Mouse (Mus musculus): ENCODE results near the gene Skap2. TPM values are rescaled to one million over a fixed set of nuclear protein-coding genes. Genes with fewer than 3 reads are reported as not detected.

Gene Skap2
- 1 to 10 TPM; 1.9 to 4.0 TPM for total RNA-seq (2021)
- long read RNA-seq, experiment 1, transcript Skap2-205 (13 exons, 3,382 nt), result major isoform, 7 of 7 reads
- long read RNA-seq, experiment 1, partial matches to known transcripts, result 0 of 7 reads
- long read RNA-seq, experiment 1, other reads (novel, unspliced or antisense), result 0 of 7 reads
- long read RNA-seq, experiment 2, partial matches to known transcripts, result 1 of 4 reads
- long read RNA-seq, experiment 2, other reads (novel, unspliced or antisense), result 0 of 4 reads

DNA sequence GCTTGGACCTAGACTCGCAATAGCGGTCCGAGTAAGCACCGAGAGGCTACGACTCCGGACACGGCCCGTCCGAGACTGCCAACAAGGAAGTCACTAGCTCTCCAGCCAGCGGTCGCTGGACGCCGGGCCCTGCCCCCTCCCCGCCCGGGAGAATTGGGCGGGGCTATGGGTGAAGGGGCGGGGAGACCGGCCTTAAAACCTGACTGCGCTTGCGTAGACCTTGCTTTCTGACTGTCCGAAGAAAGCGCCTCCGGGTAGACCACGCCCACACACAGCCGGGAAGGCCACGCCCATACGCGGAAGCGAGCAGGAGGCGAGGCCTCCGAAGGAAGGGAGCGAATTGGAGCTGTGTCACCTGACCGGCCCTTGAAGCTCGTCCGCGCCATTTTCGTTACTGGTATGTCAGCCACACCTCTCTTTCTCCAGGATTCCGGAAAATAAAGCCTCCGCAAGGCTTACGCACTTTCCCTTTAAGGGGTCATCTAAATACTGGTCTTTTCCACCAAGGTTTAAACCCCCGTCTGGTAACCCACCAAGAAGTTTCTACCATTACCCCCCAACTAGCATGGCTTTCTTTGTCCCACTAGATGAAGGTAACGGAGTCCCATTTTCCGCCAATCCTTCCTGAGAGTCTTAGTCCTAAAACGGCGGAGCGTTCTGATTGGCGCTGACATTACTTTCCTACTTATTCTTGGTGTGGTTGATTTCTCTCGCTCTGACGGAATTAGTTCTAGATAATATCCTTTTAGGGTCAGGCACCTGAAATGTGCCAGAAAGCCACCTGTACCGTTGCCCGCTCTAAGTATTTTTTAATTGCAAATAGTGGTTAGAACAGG, at the start of gene Skap2:
Skap2 (minus strand) TSS at position 141 of the 836 bp plus-strand sequence.
- peak within 1 kb of the TSS; percentile 87 for H3K4me3 ChIP-seq
- peak; percentile 98 for DNase-seq
- H3K27ac ChIP-seq, result peak within 1 kb of the TSS; percentile 84
- no peak for TF ChIP-seq CTCF (IDR thresholded peaks at IDR 0.05)
- intact Hi-C loops (cut with DNase I), result loop anchor here (5.0 kb wide), 3 partner anchors 50 to 180 kb away; partner anchors contain the start of genes Hoxa1 and Hoxa4

GRCm38 (mm10) chr6:52058899-52059448, 46.6 kb upstream of the Skap2 start:
- intact Hi-C loops (cut with DNase I), result no loop called here
- H3K4me3 ChIP-seq, result no peak overlapping the region
- H3K27ac ChIP-seq, result no peak overlapping the region
- TF ChIP-seq CTCF (IDR thresholded peaks at IDR 0.05), result no peak
- no peak for DNase-seq

- DNase-seq, result no peak
- Histone ChIP-seq H3K4me3 (no peak overlapping the region), H3K27ac (no peak overlapping the region)
- intact Hi-C loops (cut with DNase I), result no loop called here
- no peak for TF ChIP-seq CTCF (IDR thresholded peaks at IDR 0.05)
Observed at GRCm38 (mm10) chr6:52058120-52058519, 45.8 kb upstream of the Skap2 start.

GRCm38 (mm10) chr6:52053567-52054561, 41.5 kb upstream of the Skap2 start:
- no peak for DNase-seq
- intact Hi-C loops (cut with DNase I), result no loop called here
- no peak for TF ChIP-seq CTCF (IDR thresholded peaks at IDR 0.05)
- Histone ChIP-seq H3K27ac (no peak overlapping the region), H3K4me3 (no peak overlapping the region)

DNA sequence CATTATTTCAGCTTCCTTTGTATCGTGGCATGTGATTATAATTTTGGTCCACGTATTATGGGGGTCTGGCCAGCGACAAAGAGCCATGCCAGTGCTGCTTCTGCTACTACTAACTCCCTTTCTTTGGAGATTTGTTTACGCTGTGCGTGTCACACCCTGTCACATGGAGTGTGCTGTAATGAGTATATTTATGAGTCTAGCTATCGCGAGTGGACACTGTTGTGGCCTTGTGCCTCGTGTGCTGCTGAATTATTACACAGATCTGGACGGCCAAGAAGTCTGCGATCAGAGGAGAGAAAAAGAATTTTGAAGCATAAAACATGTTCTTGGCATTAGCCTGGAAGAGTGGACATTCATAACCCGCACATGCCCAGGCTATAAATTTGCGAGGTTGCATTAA, 37.7 kb upstream of the Skap2 start:
- no peak overlapping the region for H3K27ac ChIP-seq
- H3K4me3 ChIP-seq, result no peak overlapping the region
- intact Hi-C loops (cut with DNase I), result no loop called here
- DNase-seq, result no peak
- TF ChIP-seq CTCF (IDR thresholded peaks at IDR 0.05), result no peak

GRCm38 (mm10) chr6:52045517-52045916, 33.2 kb upstream of the Skap2 start:
- Histone ChIP-seq H3K27ac (no peak overlapping the region), H3K4me3 (no peak overlapping the region)
- peak; percentile 42; the same call in 1 of the 2 replicates for TF ChIP-seq CTCF (IDR thresholded peaks at IDR 0.05)
- DNase-seq, result peak; percentile 24
- intact Hi-C loops (cut with DNase I), result no loop called here

- Histone ChIP-seq H3K27ac (no peak overlapping the region), H3K4me3 (no peak overlapping the region)
- peak; percentile 22 for DNase-seq
- intact Hi-C loops (cut with DNase I), result no loop called here
- TF ChIP-seq CTCF (IDR thresholded peaks at IDR 0.05), result peak; percentile 45; the same call in 1 of the 2 replicates
Observed at GRCm38 (mm10) chr6:52036077-52036476, 23.7 kb upstream of the Skap2 start.

- TF ChIP-seq CTCF (IDR thresholded peaks at IDR 0.05), result no peak
- H3K27ac ChIP-seq, result no peak overlapping the region
- DNase-seq, result no peak
- H3K4me3 ChIP-seq, result no peak overlapping the region
- intact Hi-C loops (cut with DNase I), result no loop called here
Observed at GRCm38 (mm10) chr6:52031181-52031580, 18.8 kb upstream of the Skap2 start.

DNA sequence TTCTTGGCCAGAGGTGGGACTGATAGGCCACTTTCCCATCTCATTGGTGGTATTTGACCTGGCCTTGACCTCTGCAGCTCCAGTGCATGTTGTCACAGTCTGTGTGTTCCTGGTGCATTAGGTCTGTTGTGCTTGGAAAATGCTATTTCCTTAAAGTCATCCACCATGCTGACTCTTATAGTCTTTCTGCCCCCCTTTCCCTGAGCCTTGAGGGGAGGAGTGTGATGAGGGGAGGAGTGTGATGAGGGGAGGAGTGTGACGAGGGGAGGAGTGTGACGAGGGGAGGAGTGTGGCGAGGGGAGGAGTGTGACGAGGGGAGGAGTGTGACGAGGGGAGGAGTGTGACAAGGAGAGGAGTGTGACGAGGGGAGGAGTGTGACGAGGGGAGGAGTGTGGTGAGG, 15.8 kb upstream of the Skap2 start:
- TF ChIP-seq CTCF (IDR thresholded peaks at IDR 0.05), result no peak
- DNase-seq, result no peak
- intact Hi-C loops (cut with DNase I), result no loop called here
- no peak overlapping the region for H3K4me3 ChIP-seq
- no peak overlapping the region for H3K27ac ChIP-seq

- DNase-seq, result no peak
- H3K27ac ChIP-seq, result no peak overlapping the region
- intact Hi-C loops (cut with DNase I), result no loop called here
- H3K4me3 ChIP-seq, result no peak overlapping the region
- TF ChIP-seq CTCF (IDR thresholded peaks at IDR 0.05), result no peak
Observed at GRCm38 (mm10) chr6:52027181-52027580, 14.8 kb upstream of the Skap2 start.

DNA sequence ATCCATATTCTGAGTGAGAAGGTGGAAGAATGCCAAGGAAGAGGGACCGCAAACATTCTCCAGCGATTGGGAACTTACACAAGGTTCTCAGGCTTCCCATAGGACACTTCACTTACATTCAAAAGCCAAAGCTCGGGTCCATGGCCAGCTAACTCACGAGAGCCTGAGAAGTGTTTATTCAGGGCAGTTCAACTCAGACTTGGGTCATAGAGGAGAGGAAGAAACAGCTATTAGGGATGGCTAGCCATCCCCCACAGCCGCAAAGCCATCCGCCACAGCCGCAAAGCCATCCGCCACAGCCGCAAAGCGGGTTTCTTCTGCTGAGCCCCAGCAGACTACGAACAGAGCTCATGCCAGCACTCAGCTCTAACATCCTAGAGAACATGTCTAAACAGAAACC, 13.9 kb upstream of the Skap2 start:
- no peak for TF ChIP-seq CTCF (IDR thresholded peaks at IDR 0.05)

GRCm38 (mm10) chr6:52024730-52025129, 12.4 kb upstream of the Skap2 start:
- DNase-seq, result no peak
- intact Hi-C loops (cut with DNase I), result no loop called here
- Histone ChIP-seq H3K4me3 (no peak overlapping the region), H3K27ac (no peak overlapping the region)
- TF ChIP-seq CTCF (IDR thresholded peaks at IDR 0.05), result no peak

More for the DNA sequence above, 13.9 kb upstream of the Skap2 start:
- Histone ChIP-seq H3K27ac (no peak overlapping the region), H3K4me3 (no peak overlapping the region)
- no peak for DNase-seq
- intact Hi-C loops (cut with DNase I), result no loop called here

Measured in gastrocnemius, adult 2 months (tissue).